Mouse (Mus musculus) central nervous system, embryonic 11.5 days (tissue): Measurements from ENCODE around the gene Olfr25. TPM values are rescaled to one million over a fixed set of nuclear protein-coding genes. Genes with fewer than 3 reads are reported as not detected.

Source experiments
- polyA plus RNA-seq: library from polyadenylated mRNA; depleted of rRNA; stranded (reverse); fragments of >200 nt; gene quantifications from 2 replicates; pipeline ENCODE4 v1.2.3, GENCODE M21; 2012; rRNA removed

Gene Olfr25
- not detected in 2 replicates for polyA plus RNA-seq

DNA sequence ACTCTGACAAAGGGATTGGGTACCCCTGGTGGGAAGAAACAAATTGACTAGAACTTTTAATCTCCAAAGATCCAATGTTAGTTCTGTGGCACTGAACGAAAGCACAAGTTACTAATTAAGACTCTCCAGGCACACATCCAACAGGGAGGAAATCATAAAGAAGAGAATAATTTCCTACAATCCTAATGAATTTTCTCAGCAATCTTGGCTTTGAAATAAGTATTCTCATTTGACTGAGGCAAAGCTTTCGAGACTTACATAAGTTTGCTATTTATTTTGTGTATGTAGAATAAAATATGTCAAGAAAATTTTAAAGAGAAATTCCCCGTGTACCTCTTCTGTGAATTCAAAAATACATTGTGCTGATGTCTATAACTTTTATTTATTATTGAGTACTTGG lies at the start of gene Olfr25:
TSS of gene Olfr25 (plus strand) at position 301 of the 400 bp plus-strand sequence.

DNA sequence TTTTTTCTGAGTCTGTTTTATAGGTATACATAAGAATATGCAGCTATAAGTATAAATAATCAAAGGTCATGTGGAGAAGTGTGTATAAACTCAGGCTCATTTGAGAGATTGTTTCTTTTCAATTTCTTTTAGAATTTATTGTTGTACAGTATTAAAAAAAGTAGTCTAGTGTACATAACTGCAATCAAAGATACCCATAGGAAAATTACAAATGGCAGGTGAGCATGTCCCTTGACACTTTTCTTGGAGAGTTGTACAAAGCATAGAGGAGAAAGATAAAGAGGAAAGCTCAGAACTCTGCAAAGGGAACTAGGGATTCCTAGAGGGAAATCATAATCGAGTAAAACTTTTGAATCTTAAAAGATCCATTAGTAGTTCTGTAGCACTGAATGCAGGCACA lies 38.1 kb upstream of the Olfr25 start, which contains the start of gene Olfr896-ps1:
TSS of gene Olfr896-ps1 (plus strand) at position 301 of the 400 bp plus-strand sequence.

DNA sequence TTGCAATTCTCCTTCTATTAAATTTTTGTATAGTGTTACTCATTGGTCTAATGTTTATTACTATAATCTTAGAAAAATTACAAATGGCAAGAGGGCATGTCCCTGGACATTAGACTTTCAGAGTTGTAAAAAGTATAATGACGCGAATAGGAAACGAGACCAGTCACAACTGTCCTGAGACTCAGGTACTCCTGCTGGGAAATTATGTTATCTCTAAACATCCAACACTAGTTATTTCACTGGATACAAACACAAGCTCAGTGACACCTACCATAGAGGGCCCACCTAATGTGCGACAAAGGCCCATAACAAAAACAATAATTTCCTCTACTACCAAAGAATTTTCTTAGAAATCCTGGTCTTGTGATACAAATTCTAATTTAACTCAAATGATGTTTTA lies 19.3 kb downstream of the Olfr25 start, which contains the start of gene Olfr898:
TSS of gene Olfr898 (plus strand) at position 301 of the 400 bp plus-strand sequence.

DNA sequence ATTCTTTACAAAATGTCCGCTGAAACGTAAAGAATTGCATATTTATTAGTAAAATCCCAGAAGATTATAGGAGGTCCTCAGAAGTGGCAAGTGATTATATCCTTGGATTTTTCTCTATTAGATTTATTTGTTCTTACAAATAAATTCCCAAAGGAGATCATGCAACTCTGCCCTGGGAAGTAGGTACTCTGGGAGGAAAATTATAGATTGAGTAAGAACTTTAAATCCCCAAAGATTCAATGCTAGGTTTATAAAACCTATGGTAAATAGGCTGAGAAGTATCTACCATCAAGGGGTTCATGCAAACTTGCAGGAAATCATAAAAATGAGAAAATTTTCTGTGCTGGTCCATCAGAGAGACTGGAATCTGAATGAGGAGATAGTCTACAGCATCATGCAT lies 37.7 kb downstream of the Olfr25 start, which contains the start of gene Olfr250:
TSS of gene Olfr250 (plus strand) at position 301 of the 400 bp plus-strand sequence.

DNA sequence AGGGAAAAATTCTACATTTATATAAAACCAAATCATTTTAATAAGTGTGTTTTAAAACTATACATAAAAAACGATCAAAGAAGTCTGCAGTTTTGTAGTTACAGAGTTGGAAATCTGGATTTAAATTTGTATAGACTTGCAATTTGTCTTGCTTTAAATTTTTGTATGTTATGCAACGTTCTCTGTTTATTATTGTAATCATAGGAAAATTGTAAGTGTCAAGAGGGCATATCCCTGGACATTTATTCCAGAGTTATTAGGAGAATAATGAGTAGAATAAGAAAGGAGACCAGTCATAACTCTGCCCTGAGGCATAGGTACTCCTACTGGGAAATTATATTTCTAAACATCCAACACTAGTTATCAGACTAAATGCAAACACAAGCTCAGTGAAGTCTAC lies 47.9 kb downstream of the Olfr25 start, which contains the start of gene Olfr251:
TSS of gene Olfr251 (plus strand) at position 301 of the 400 bp plus-strand sequence.

Other genes starting within 250 kb of the Olfr25 start
- gene Olfr887, start 245.0 kb upstream of the Olfr25 start, polyA plus RNA-seq: not detected in 2 replicates
- not detected in 2 replicates for gene Olfr888, start 220.9 kb upstream of the Olfr25 start, polyA plus RNA-seq
- 0.01 TPM in 1 of 2 replicates, not detected in the other for gene Olfr889, start 213.9 kb upstream of the Olfr25 start, polyA plus RNA-seq
- gene Olfr890, start 186.5 kb upstream of the Olfr25 start, polyA plus RNA-seq: not detected in 2 replicates
- not detected in 2 replicates for gene Olfr891, start 148.2 kb upstream of the Olfr25 start, polyA plus RNA-seq
- not detected in 2 replicates for gene Olfr893, start 120.7 kb upstream of the Olfr25 start, polyA plus RNA-seq
- not detected in 2 replicates for gene Olfr894, start 111.0 kb upstream of the Olfr25 start, polyA plus RNA-seq
- not detected in 2 replicates for gene Olfr143, start 76.3 kb upstream of the Olfr25 start, polyA plus RNA-seq
- not detected in 2 replicates for gene Olfr895, start 61.2 kb upstream of the Olfr25 start, polyA plus RNA-seq
- gene Olfr896-ps1, start 38.0 kb upstream of the Olfr25 start, polyA plus RNA-seq: not detected in 2 replicates
- not detected in 2 replicates for gene Olfr898, start 19.4 kb downstream of the Olfr25 start, polyA plus RNA-seq
- not detected in 2 replicates for gene Olfr250, start 37.8 kb downstream of the Olfr25 start, polyA plus RNA-seq
- not detected in 2 replicates for gene Olfr251, start 48.0 kb downstream of the Olfr25 start, polyA plus RNA-seq
- gene Olfr147, start 72.6 kb downstream of the Olfr25 start, polyA plus RNA-seq: not detected in 2 replicates
- gene Olfr901, start 100.4 kb downstream of the Olfr25 start, polyA plus RNA-seq: not detected in 2 replicates
- not detected in 2 replicates for gene Olfr902, start 118.6 kb downstream of the Olfr25 start, polyA plus RNA-seq
- not detected in 2 replicates for gene Olfr904, start 134.1 kb downstream of the Olfr25 start, polyA plus RNA-seq
- not detected in 2 replicates for gene Olfr905, start 142.0 kb downstream of the Olfr25 start, polyA plus RNA-seq
- gene Olfr906, start 158.0 kb downstream of the Olfr25 start, polyA plus RNA-seq: not detected in 2 replicates
- not detected in 2 replicates for gene Olfr907, start 166.7 kb downstream of the Olfr25 start, polyA plus RNA-seq
- gene Olfr911-ps1, start 192.5 kb downstream of the Olfr25 start, polyA plus RNA-seq: not detected in 2 replicates
- not detected in 2 replicates for gene Olfr910, start 208.8 kb downstream of the Olfr25 start, polyA plus RNA-seq